Mouse (Mus musculus): ENCODE measurements around the gene Olfr968.

Olfr968 gene

DNA sequence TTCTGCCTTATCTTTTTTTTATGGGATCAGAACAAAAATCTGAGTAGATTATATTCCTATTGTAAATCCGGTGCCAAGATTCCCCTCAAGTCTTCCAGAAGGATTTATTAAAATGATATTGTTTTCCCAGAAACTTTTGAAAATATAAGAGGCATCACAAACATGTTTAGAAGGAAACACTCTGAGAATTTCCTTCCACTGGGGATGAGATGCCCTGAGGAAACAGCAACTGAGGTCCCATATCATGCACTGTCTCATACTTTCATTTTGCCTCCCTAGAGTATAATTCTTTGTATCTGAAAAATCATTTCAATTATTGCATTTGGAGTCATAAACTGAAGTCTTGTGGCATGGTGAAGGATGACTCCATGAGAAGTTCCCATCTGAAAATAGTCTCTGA, at the start of gene Olfr968:
Olfr968 (minus strand) TSS at position 101 of the 400 bp plus-strand sequence.
- no peak for DNase-seq (ENCODE audit: low spot score in 2 of 2)

DNA sequence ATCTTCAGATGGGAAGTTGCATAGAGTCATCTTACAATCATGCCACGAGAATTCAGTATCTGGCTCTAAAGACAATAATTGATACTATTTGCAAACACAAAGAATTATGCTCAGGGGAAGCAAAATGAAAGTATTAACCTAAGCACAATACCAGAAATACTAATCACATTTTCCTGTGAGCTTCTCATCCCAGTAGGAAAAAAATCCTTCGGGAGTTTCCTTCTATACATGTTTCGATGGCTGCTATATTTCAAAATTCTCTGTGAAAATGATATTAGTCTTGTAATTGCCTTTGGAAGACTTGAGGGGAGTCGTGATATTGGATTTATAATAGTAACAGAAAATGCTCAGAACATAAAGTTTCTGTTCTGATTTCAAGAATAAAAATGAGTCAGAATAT, 25.5 kb upstream of the Olfr968 start, which contains the start of gene Olfr970:
Olfr970 (plus strand) TSS at position 301 of the 400 bp plus-strand sequence.
- DNase-seq (ENCODE audit: low spot score in 2 of 2), result no peak

DNA sequence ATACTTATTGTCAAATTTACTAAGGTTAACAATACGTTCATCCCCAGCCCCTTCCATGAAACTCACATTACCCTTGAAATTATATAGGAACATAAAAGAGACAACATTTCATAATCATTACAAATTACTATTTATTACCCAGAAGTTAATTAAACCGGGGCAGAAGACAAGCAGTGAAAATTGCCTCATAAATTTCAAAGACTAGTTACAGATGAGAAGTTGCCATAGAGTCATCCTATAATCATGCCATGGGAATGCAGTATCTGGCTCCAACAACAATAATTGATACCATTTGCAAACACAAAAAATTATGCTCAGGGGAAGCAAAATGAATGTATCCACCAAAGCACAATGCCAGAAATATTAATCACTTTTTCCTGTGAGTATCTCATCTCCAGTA, 7.5 kb upstream of the Olfr968 start, which contains the start of gene Olfr969:
Olfr969 (plus strand) TSS at position 388 of the 400 bp plus-strand sequence.
- DNase-seq (ENCODE audit: low spot score in 2 of 2), result no peak

DNA sequence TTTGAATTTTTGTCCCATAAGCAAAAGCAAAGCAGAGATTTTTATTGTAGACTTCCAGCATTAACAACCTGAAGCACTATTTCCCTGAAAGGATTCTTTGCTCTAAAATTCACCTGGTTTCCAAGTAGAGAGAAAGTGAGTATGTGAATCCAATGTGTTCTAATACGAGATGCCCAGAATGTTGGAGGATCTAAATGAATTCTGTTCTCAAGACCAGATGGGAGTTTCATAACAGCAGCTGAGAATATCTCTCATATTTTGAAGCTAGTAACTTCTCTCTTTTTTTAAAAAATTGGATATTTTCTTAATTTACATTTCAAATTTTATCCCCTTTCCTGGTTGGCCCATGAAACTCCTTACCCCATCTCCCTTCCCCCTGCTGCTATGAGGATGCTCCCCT, 36.6 kb downstream of the Olfr968 start:
- no peak for DNase-seq (ENCODE audit: low spot score in 2 of 2)

DNA sequence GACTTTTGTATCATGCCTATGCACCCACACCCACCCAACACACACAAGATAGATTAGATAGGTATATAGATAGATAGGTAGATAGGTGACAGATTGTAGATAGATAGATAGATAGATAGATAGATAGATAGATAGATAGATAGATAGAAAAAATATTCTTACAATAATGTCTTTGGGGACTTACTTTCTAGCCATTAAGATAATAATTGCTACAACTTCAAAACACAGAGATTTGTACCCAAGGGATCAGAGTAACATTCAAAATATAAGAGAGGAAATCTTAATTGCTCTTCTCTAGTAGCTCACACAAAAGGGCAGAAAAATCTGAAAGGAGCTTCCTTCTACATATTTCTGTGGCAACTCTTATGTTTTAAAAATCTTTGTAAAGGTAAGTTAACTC, 37.1 kb downstream of the Olfr968 start, which contains the start of gene Olfr967:
Olfr967 (plus strand) TSS at position 301 of the 400 bp plus-strand sequence.
- DNase-seq (ENCODE audit: low spot score in 2 of 2), result no peak

DNA sequence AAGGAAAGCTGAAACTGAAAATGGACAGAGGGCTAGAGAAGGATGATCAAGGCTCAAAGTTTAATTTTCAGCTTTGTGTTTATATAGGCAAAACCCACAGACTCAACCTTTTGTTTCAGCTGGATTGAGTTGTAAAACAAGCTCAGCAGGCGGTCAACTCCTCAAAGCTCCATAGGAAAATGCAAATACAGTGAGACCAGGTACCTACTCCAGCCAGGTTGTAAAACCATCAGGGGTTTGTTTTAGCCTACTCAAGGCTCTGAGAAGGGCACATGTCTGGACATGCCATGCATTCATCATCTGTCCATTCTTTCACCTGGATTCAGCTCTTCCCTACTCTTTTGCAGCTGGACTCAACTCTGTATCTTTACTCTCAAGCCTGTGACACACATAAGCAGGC, 42.3 kb downstream of the Olfr968 start:
- no peak for DNase-seq (ENCODE audit: low spot score in 2 of 2)

DNA sequence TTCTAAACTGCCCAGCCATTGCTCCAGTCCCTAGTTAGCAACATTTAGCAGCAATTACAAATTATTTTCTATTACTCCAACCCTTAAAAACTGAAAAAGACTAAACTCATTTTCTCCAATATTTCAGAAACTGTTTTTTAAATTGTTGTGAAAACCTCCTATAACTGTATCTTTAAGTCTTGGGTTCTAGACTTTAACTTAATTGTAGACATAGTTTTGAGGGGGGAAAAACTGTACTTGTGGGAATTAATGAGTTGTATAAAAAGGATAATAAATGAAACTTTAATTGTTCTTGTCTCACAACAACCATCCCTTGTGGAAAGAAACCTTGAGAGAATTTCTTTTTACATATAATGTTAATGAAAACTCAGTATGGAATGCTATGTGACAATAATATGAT, 52.4 kb downstream of the Olfr968 start, which contains the start of gene Olfr150:
Olfr150 (plus strand) TSS at position 301 of the 400 bp plus-strand sequence.
- no peak for DNase-seq (ENCODE audit: low spot score in 2 of 2)
